Mouse (Mus musculus) liver, embryonic 14.5 days (tissue): ENCODE data around the gene Znrf1.

Source experiments
- CTCF ChIP-seq: IDR thresholded peaks from 2 replicates; pipeline ENCODE4 v1.5.1; 2016; ENCODE audit warnings: antibody characterized with exemption, low read depth, control low read depth
- EP300 ChIP-seq: IDR thresholded peaks from 2 replicates; pipeline ENCODE4 v1.6.1; 2016; ENCODE audit warnings: antibody characterized with exemption, low read depth

DNA sequence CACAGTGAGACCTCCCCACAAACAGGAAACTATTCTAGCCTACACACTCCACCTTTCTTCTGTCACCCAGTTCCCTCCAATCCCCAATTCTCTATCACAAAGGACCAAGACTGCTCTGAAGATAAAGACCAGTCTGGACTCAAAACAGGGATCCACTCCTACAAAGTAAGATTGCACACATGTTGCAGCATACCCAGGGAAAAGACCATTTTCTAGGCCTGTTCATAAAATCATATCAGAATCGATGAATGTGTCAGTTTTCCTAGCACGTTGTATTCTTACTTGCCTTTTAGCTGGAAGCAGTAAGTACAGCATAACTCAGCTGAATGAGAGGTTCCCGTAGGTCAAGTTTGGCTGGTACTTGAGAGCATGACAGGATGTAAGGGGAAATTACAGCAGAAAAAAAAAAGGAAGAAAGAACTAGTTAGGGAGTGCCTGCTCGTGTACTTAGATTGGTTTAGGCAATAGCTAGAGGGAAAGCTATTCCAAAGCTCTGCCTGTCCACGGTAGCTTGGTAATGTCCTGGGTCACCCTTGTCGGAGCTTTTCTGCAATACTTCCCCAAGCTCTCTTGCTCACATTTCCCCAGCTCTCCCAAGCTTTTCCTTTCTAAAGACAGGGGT is 9.4 kb upstream of the Znrf1 start:
- no peak for TF ChIP-seq CTCF
- TF ChIP-seq EP300 = no peak
